Comparison of ENCODE assay signal across 8 mouse cellular contexts in the genomic region with DNA sequence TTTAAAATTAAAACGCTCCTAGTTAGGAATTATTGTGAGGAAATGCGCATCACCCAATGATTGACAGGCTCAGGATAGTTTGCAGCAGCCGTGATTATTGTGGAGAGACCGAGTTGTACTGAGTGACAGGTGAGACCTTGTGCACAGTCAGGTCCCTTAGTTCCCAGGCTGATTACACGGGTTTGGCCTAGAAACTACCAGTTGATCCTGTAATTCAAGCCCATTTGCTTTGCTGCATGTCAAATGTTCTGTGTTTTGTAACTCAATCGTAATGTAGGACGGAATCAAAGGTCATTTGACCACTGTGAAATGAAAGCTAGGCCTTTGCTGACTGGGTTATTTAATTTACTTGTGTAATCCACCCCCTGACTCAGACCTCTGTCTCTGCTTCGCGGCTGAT. TPM values are rescaled to one million over a fixed set of nuclear protein-coding genes. Genes with fewer than 3 reads are reported as not detected.
A peak's percentile ranks its signal among the peaks of the same experiment; 100 is the strongest.
DNase-seq lines count a peak whose midpoint lies in the region; ATAC-seq and TF ChIP-seq lines count a peak whose summit lies in the region.

No protein-coding gene starts in this region.

- H3K9me3 ChIP-seq in forebrain, postnatal 0 days (ENCODE audit: low read length), result no peaks in the 10 kb centered on the region
- H3K9me3 ChIP-seq in limb, embryonic 10.5 days (replicated peaks), result no peaks in the 10 kb centered on the region
- no peaks in the 10 kb centered on the region for H3K9me3 ChIP-seq in midbrain, postnatal 0 days (ENCODE audit: low read length)

- no peak for DNase-seq in testis, postnatal 10 days (ENCODE audit: low spot score)
- peak; percentile 5 for DNase-seq in forebrain, postnatal 0 days
- no peak for DNase-seq in limb, embryonic 10.5 days (ENCODE audit: low spot score)
- DNase-seq in midbrain, postnatal 0 days (ENCODE audit: low spot score), result no peak
- no peak for DNase-seq in T-cell, adult 2 months (ENCODE audit: low spot score)
- no peak for DNase-seq in right cerebral cortex, adult 18-20 months

- H3K27ac ChIP-seq in testis, adult 2 months (ENCODE audit: control insufficient read depth, insufficient read depth, low read depth, low read length), result peak overlapping the region; percentile 59
- peak overlapping the region; percentile 2; the same call in 1 of the 2 replicates for H3K27ac ChIP-seq in bone marrow macrophage, adult 2 months (ENCODE audit: insufficient read depth, low read depth, low read length)
- no peak overlapping the region for H3K27ac ChIP-seq in forebrain, postnatal 0 days (ENCODE audit: low read depth, low read length)
- H3K27ac ChIP-seq in limb, embryonic 10.5 days, result peak overlapping the region; percentile 77
- no peak overlapping the region for H3K27ac ChIP-seq in midbrain, postnatal 0 days (ENCODE audit: low read depth, low read length)

- TF ChIP-seq CTCF in testis, adult 2 months (IDR thresholded peaks at IDR 0.05; ENCODE audit: control insufficient read depth, insufficient read depth, insufficient replicate concordance, low read depth, low read length), result no peak
- TF ChIP-seq CTCF in bone marrow macrophage, adult 2 months (IDR thresholded peaks at IDR 0.05; ENCODE audit: low read depth, low read length), result no peak
- no peak for TF ChIP-seq CTCF in forebrain, postnatal 0 days (IDR thresholded peaks at IDR 0.05; ENCODE audit: low read depth)
- no peak for TF ChIP-seq CTCF in midbrain, postnatal 0 days (IDR thresholded peaks at IDR 0.05)

- H3K4me3 ChIP-seq in testis, adult 2 months (ENCODE audit: control insufficient read depth, low read depth, low read length), result peak overlapping the region; percentile 94
- peak overlapping the region; percentile 80 for H3K4me3 ChIP-seq in bone marrow macrophage, adult 2 months (ENCODE audit: insufficient read depth, low read length)
- peak overlapping the region; percentile 66 for H3K4me3 ChIP-seq in forebrain, postnatal 0 days (ENCODE audit: low read depth, low read length)
- peak overlapping the region; percentile 82 for H3K4me3 ChIP-seq in limb, embryonic 10.5 days
- peak overlapping the region; percentile 78 for H3K4me3 ChIP-seq in midbrain, postnatal 0 days (ENCODE audit: low read depth, low read length)

- H3K36me3 ChIP-seq in testis, adult 2 months (ENCODE audit: control insufficient read depth, insufficient read depth, low read length), result 0 out of 2 replicates have a peak, but pooled peaks cover 1% of the 10 kb centered on the region
- no peaks in the 10 kb centered on the region for H3K36me3 ChIP-seq in forebrain, postnatal 0 days (ENCODE audit: insufficient read depth)
- H3K36me3 ChIP-seq in limb, embryonic 10.5 days, result peaks cover 14% of the 10 kb centered on the region; the same call in 1 of the 2 replicates
- no peaks in the 10 kb centered on the region for H3K36me3 ChIP-seq in midbrain, postnatal 0 days (ENCODE audit: insufficient read depth, low read length)

- peak overlapping the region; percentile 81 for H3K4me2 ChIP-seq in forebrain, postnatal 0 days (ENCODE audit: low read depth)
- H3K4me2 ChIP-seq in midbrain, postnatal 0 days (ENCODE audit: low read depth, low read length, poor library complexity, severe bottlenecking), result peak overlapping the region; percentile 85

- H3K27me3 ChIP-seq in testis, adult 2 months (ENCODE audit: control insufficient read depth, insufficient read depth, low read length), result no peaks in the 10 kb centered on the region
- H3K27me3 ChIP-seq in forebrain, postnatal 0 days (ENCODE audit: insufficient read depth, low read length), result no peaks in the 10 kb centered on the region
- no peaks in the 10 kb centered on the region for H3K27me3 ChIP-seq in limb, embryonic 10.5 days (ENCODE audit: low read depth, poor library complexity, severe bottlenecking)
- H3K27me3 ChIP-seq in midbrain, postnatal 0 days (ENCODE audit: insufficient read depth, low read length), result no peaks in the 10 kb centered on the region

- TF ChIP-seq POLR2A in testis, adult 2 months (IDR thresholded peaks at IDR 0.05; ENCODE audit: control insufficient read depth, low read depth, low read length), result no peak
- no peak for TF ChIP-seq POLR2A in bone marrow macrophage, adult 2 months (IDR thresholded peaks at IDR 0.05; ENCODE audit: borderline replicate concordance, low read depth, low read length)

- peaks cover 3% of the 10 kb centered on the region; the same call in 1 of the 2 replicates for H3K4me1 ChIP-seq in testis, adult 2 months (ENCODE audit: control insufficient read depth, insufficient read depth, low read length)
- peaks cover 7% of the 10 kb centered on the region for H3K4me1 ChIP-seq in bone marrow macrophage, adult 2 months (ENCODE audit: control insufficient read depth, insufficient read depth, low read length)
- no peaks in the 10 kb centered on the region for H3K4me1 ChIP-seq in forebrain, postnatal 0 days (ENCODE audit: insufficient read depth)
- H3K4me1 ChIP-seq in limb, embryonic 10.5 days, result peaks cover 11% of the 10 kb centered on the region; the same call in 1 of the 2 replicates
- no peaks in the 10 kb centered on the region for H3K4me1 ChIP-seq in midbrain, postnatal 0 days (ENCODE audit: insufficient read depth, low read length)

- 24% methylated on average over 9 of the region's 9 CpGs for WGBS in forebrain, postnatal 0 days
- WGBS in limb, embryonic 10.5 days, result 34% methylated on average over 9 of the region's 9 CpGs
- 19% methylated on average over 9 of the region's 9 CpGs for WGBS in midbrain, postnatal 0 days

- ATAC-seq in forebrain, postnatal 0 days, result peak; percentile 66
- ATAC-seq in midbrain, postnatal 0 days (ENCODE audit: low FRiP score), result peak; percentile 69

- peak overlapping the region; percentile 53 for H3K9ac ChIP-seq in forebrain, postnatal 0 days
- peak overlapping the region; percentile 60 for H3K9ac ChIP-seq in midbrain, postnatal 0 days (replicated peaks; ENCODE audit: low read length, poor library complexity, severe bottlenecking)

RNA-seq across cellular contexts. Expression of a gene that starts 0.5 kb away (rescaled TPM):
- polyA plus RNA-seq in testis, adult 2 months (2012; rRNA removed), result 6.8 and 7.6 TPM in 2 replicates
- polyA plus RNA-seq in bone marrow macrophage, adult 2 months (2012; ENCODE audit: insufficient read depth, insufficient read length, missing spikeins), result 49.9 and 50.9 TPM in 2 replicates
- total RNA-seq in forebrain, postnatal 0 days (2014; rRNA removed), result 67.3 and 76.8 TPM in 2 replicates
- 115 and 125 TPM in 2 replicates for polyA plus RNA-seq in forebrain, postnatal 0 days (2015; fragmentation: Nextera tagmentation; extraction: Ambion mirVana)
- polyA plus RNA-seq in limb, embryonic 10.5 days (2016; fragmentation: Nextera tagmentation; extraction: Ambion mirVana), result 58.9 and 73.1 TPM in 2 replicates
- 55.5 and 62.9 TPM in 2 replicates for total RNA-seq in midbrain, postnatal 0 days (2014; rRNA removed)
- polyA plus RNA-seq in midbrain, postnatal 0 days (2015; fragmentation: Nextera tagmentation; extraction: Ambion mirVana), result 129 TPM in 2 replicates

Comparison
In these comparisons a context has a peak if more than half of its experiments do, and no peak if none do; other contexts are left out.
1. H3K27ac ChIP-seq: peak in testis, adult 2 months (single experiment), bone marrow macrophage, adult 2 months (single experiment) and limb, embryonic 10.5 days (single experiment); none in forebrain, postnatal 0 days (single experiment) and midbrain, postnatal 0 days (single experiment).
2. Peak in every context shown above with its lines, with median percentiles within 50 percentile points of each other: H3K4me3 ChIP-seq.